Mouse (Mus musculus) CD4-positive, CD25-positive, alpha-beta regulatory T cell, adult 2 months (primary cell): ENCODE measurements around the gene Aldoart2.
"Not testable (repeated sequence)": the region's sequence is repeated elsewhere in the genome, so short reads cannot be mapped to it uniquely, and the experiment has no call there.

ENCODE experiments used
- DNase-seq: peaks from one replicate; pipeline ENCODE4 v3.0.0-alpha.2; 2012; ENCODE audit warnings: low read depth, low spot score

The Aldoart2 gene

GRCm38 (mm10) chr12:55573089-55573488 lies 8.1 kb downstream of the Aldoart2 start:
- DNase-seq = no peak

- DNase-seq = no peak
These were observed 8.8 kb downstream of the Aldoart2 start for GRCm38 (mm10) chr12:55573794-55574193.

GRCm38 (mm10) chr12:55586936-55587335 lies 21.9 kb downstream of the Aldoart2 start:
- not testable (repeated sequence) for DNase-seq

- DNase-seq = no peak
These were observed 33.5 kb downstream of the Aldoart2 start for GRCm38 (mm10) chr12:55598537-55598886.

- no peak for DNase-seq
These were observed 34.0 kb downstream of the Aldoart2 start, which contains the start of gene Insm2 for GRCm38 (mm10) chr12:55598887-55599561. Insm2 (plus strand) TSS chr12:55599427.

- peak; percentile 20 for DNase-seq
These were observed 34.8 kb downstream of the Aldoart2 start for GRCm38 (mm10) chr12:55599639-55600502.

GRCm38 (mm10) chr12:55600503-55600994 lies 35.5 kb downstream of the Aldoart2 start:
- DNase-seq = no peak

- no peak for DNase-seq
These were observed 39.4 kb downstream of the Aldoart2 start for GRCm38 (mm10) chr12:55604411-55604810.

GRCm38 (mm10) chr12:55607902-55608301 lies 42.9 kb downstream of the Aldoart2 start:
- DNase-seq = no peak

GRCm38 (mm10) chr12:55610812-55611211 lies 45.8 kb downstream of the Aldoart2 start:
- no peak for DNase-seq
